Mouse (Mus musculus) C2C12 (cell line): ENCODE data around the gene Usp7. TPM values are rescaled to one million over a fixed set of nuclear protein-coding genes. Genes with fewer than 3 reads are reported as not detected.

Source experiments
- H3K27me3 ChIP-seq: one replicate; pipeline ENCODE4 v1.6.1; 2011; ENCODE audit not compliant: control insufficient read depth, insufficient read depth, insufficient read length
- H3K36me3 ChIP-seq: one replicate; pipeline ENCODE4 v1.6.1; 2011; ENCODE audit not compliant: control insufficient read depth, insufficient read depth
- H3K4me3 ChIP-seq: one replicate; pipeline ENCODE4 v1.5.1; 2011; ENCODE audit warnings: mild to moderate bottlenecking, control low read depth; ENCODE audit not compliant: poor library complexity, insufficient read depth, severe bottlenecking
- H3K79me2 ChIP-seq: one replicate; pipeline ENCODE4 v1.6.1; 2011; ENCODE audit not compliant: control insufficient read depth, insufficient read depth
- H3K79me3 ChIP-seq: one replicate; pipeline ENCODE4 v1.6.1; 2011; ENCODE audit warnings: low read depth, control low read depth
- H3ac ChIP-seq: one replicate; pipeline ENCODE3; 2011; ENCODE audit warnings: low read depth; ENCODE audit not compliant: control insufficient read depth, insufficient read length
- CEBPB ChIP-seq: IDR thresholded peaks from one replicate; pipeline ENCODE4 v1.6.1; 2011; ENCODE audit warnings: low read depth, mild to moderate bottlenecking, control low read depth, moderate library complexity
- CTCF ChIP-seq: IDR thresholded peaks from one replicate; pipeline ENCODE4 v1.5.1; 2011; ENCODE audit not compliant: control insufficient read depth, insufficient read depth, insufficient read length
- FOSL1 ChIP-seq: IDR thresholded peaks from one replicate; pipeline ENCODE4 v1.8.0; 2011; ENCODE audit warnings: mild to moderate bottlenecking, low read length; ENCODE audit not compliant: poor library complexity, insufficient read depth, severe bottlenecking
- MAX ChIP-seq: IDR thresholded peaks from one replicate; pipeline ENCODE4 v1.6.1; 2011; ENCODE audit warnings: mild to moderate bottlenecking, control low read depth
- MYOD1 ChIP-seq: IDR thresholded peaks from one replicate; pipeline ENCODE4 v1.6.1; 2011; ENCODE audit warnings: low read depth; ENCODE audit not compliant: control insufficient read depth, insufficient read length
- MYOG ChIP-seq: IDR thresholded peaks from one replicate; pipeline ENCODE4 v1.6.1; 2011; ENCODE audit not compliant: control insufficient read depth, insufficient read length; ENCODE audit errors: extremely low read depth
- USF1 ChIP-seq: IDR thresholded peaks from one replicate; pipeline ENCODE4 v1.6.1; 2011; ENCODE audit warnings: low read depth, mild to moderate bottlenecking, control low read depth, moderate library complexity
- polyA plus RNA-seq: library from polyadenylated mRNA; unstranded; fragments of >200 nt; fragmentation: generic; extraction: Trizol; gene quantifications from one replicate; pipeline ENCODE4 v1.2.1, GENCODE M21; 2012; ENCODE audit warnings: missing spikeins

Gene Usp7
- polyA plus RNA-seq, 1 experiment, result 28.2 TPM

DNA sequence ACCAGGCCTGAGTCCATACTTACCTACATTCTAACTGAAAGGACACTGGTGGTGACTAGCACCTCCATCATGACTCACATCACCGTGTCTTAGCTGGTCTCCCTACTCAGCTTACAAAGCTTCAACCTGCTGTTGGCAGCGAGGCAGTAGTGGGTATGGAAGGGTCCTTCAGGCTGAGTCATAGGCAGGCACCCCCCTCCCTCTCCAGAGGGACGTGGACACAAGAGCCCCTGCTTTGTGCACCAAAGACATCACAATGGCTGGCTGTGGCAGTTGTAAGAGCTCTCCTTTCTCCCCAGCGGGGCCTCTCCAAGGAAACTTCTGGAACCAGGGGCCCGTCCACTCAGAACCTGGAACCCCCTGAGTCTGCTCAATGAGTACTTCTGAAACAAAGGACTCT, 111.6 kb downstream of the Usp7 start, which contains the start of gene Gm5767:
Gm5767 (plus strand) TSS at position 301 of the 400 bp plus-strand sequence.
- Histone ChIP-seq H3K4me3 (no peak within 1 kb of the TSS), H3K36me3 (no peaks in the 10 kb centered on the region), H3ac (no peak within 1 kb of the TSS), H3K79me3 (no peaks in the 10 kb centered on the region), H3K27me3 (no peaks in the 10 kb centered on the region), H3K79me2 (no peaks in the 10 kb centered on the region)
- no peak for TF ChIP-seq FOSL1
- no peak for TF ChIP-seq MYOD1
- TF ChIP-seq USF1, result no peak
- TF ChIP-seq CTCF, result no peak
- no peak for TF ChIP-seq MAX
- no peak for TF ChIP-seq CEBPB
- no peak for TF ChIP-seq MYOG

DNA sequence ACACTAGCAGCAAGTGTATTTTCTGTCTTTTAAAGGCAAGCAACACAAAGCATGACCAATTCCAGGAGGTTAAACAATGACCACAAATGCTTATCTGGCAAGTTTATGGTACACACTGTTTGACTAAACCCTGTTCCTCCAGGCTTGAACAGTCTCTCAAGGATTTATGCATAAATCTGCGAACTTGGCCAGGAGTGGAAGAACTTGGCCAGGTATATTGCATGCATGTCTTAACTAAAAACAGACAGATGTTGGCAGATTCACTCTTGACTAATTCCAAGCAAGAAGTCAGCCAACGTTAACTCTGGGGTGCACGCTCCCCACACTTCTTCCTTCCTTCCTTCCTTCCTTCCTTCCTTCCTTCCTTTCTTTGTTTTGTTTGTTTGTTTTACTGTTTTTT, 112.3 kb downstream of the Usp7 start:
- no peaks in the 10 kb centered on the region for H3K79me2 ChIP-seq
- H3K36me3 ChIP-seq, result no peaks in the 10 kb centered on the region
- H3ac ChIP-seq, result no peak overlapping the region
- no peaks in the 10 kb centered on the region for H3K27me3 ChIP-seq
- no peak for TF ChIP-seq MYOD1
- TF ChIP-seq USF1, result no peak
- TF ChIP-seq CTCF, result no peak
- TF ChIP-seq FOSL1, result no peak
- TF ChIP-seq CEBPB, result no peak
- no peak for TF ChIP-seq MAX
- TF ChIP-seq MYOG, result no peak
- H3K79me3 ChIP-seq, result no peaks in the 10 kb centered on the region
- H3K4me3 ChIP-seq, result no peak overlapping the region

DNA sequence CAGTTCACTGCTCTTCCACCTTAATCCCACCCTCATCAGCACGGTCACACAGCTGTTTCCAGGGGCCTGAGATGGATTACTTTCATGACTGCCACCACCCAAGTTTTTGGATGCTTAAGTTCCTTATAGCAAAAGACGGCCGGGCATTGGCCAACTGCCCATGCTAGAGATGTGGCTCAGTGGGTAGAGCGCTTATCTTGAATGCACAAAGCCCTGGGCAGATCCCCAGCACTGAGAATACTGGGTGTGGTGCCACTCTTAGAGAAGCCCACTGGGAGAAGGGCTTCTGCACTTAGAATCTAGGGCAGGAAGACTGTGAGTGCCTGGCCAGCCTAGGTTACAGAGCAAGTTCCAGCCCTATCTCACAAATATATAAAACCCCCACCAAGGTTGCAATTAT, 113.4 kb downstream of the Usp7 start:
- Histone ChIP-seq H3K4me3 (no peak overlapping the region), H3K27me3 (no peaks in the 10 kb centered on the region), H3K36me3 (no peaks in the 10 kb centered on the region), H3K79me3 (no peaks in the 10 kb centered on the region), H3ac (no peak overlapping the region), H3K79me2 (no peaks in the 10 kb centered on the region)
- TF ChIP-seq MAX (no peak), FOSL1 (no peak), MYOD1 (no peak), CEBPB (no peak), CTCF (no peak), MYOG (no peak), USF1 (no peak)

DNA sequence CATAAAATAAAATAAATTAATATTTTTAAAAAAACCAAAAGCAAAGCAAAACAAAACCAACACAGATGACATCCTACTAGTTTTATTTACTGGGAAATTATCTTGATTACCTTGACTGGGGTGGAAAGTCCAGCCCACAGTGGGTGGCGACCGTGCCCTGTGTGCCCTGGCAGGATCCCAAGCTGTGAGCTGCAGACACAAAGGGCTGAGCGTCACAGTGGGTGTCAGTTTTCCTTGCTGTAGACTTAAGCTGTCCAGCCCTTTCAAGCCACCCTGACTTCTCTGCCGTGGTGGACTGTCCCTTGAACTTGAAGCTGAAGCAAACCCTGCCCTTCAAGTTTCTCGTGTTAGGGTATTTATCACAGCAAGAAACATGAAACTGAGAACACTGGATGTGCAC, 114.1 kb downstream of the Usp7 start:
- no peaks in the 10 kb centered on the region for H3K27me3 ChIP-seq
- no peak overlapping the region for H3K4me3 ChIP-seq
- H3K79me2 ChIP-seq, result no peaks in the 10 kb centered on the region
- TF ChIP-seq CTCF (no peak), CEBPB (no peak), FOSL1 (no peak), USF1 (no peak), MYOG (no peak), MAX (no peak), MYOD1 (no peak)
- H3ac ChIP-seq, result no peak overlapping the region
- H3K36me3 ChIP-seq, result no peaks in the 10 kb centered on the region
- H3K79me3 ChIP-seq, result no peaks in the 10 kb centered on the region

DNA sequence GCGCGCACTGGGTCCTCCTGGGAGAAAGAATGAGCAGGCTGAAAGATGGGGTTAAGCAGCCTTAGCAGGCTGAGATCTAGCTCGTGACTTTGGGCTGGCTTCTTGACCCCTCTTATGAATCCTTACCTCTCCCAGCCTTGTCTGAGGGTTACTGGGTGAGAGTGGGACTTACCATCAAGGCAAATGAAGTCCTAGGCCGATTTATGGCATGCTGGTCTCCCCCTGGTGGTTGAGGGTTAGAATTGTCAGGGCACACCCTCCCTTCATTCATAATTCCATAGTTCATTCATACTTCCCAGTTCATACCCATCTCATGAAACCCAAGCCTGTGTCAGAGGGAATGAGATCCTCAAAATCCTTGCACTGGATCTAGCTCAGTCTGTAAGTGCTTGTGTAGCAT, 115.3 kb downstream of the Usp7 start:
- Histone ChIP-seq H3K79me3 (no peaks in the 10 kb centered on the region), H3K36me3 (no peaks in the 10 kb centered on the region), H3K79me2 (no peaks in the 10 kb centered on the region), H3K4me3 (no peak overlapping the region), H3ac (no peak overlapping the region), H3K27me3 (no peaks in the 10 kb centered on the region)
- TF ChIP-seq CEBPB, result no peak
- TF ChIP-seq CTCF, result peak; percentile 61

DNA sequence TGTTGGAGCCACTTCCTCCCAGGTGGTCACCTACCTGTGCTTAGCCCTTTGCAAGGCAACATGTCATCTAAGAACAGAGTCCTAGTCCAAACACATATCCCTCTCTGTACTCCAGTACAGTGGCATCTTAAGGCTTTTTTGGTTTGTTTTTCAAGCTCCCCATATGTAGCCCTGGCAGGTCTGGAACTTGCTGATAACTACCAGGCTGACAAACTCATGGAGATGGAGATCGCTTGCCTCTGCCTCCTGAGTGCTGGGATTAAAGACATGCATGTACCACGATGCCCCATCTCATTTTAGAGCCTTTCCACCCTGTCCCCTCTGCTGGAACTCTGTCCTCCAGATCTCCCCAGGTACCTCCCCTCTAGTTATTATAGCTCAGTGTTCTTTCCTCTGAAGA, 115.9 kb downstream of the Usp7 start:
- H3K27me3 ChIP-seq, result no peaks in the 10 kb centered on the region
- H3K79me3 ChIP-seq, result peaks cover 1% of the 10 kb centered on the region
- no peak overlapping the region for H3K4me3 ChIP-seq
- H3ac ChIP-seq, result no peak overlapping the region
- H3K36me3 ChIP-seq, result no peaks in the 10 kb centered on the region
- TF ChIP-seq MYOG (no peak), USF1 (no peak)
- peaks cover 2% of the 10 kb centered on the region for H3K79me2 ChIP-seq

DNA sequence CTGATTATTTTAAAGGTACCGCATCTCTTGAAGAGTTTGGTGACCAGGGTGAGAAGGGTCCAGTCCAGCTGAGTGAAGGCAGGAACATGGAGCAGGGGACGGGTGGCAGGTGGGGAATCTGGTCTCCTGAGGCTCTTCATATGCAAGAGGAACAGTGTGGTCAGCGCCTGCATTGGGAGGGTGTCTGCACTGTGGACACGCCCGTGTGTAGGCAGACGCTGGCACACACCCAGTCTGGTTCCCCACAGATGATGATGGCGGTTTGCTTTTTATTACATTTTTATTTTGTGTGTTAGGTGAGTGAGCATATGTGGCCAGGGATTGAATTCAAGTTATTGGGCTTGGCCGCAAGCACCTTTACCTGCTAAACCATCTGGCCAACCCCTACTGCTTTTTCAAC, 116.5 kb downstream of the Usp7 start:
- TF ChIP-seq FOSL1 (no peak), CTCF (no peak), USF1 (no peak), MYOG (no peak), MYOD1 (no peak), CEBPB (no peak), MAX (no peak)
- no peaks in the 10 kb centered on the region for H3K27me3 ChIP-seq
- H3K4me3 ChIP-seq, result no peak overlapping the region
- no peak overlapping the region for H3ac ChIP-seq
- peaks cover 8% of the 10 kb centered on the region for H3K79me2 ChIP-seq
- H3K79me3 ChIP-seq, result peaks cover 8% of the 10 kb centered on the region
- no peaks in the 10 kb centered on the region for H3K36me3 ChIP-seq
